Mouse (Mus musculus) ZHBTc4 (cell line): ENCODE data around the gene Hpgds.

Source experiments
- DNase-seq: peaks from one replicate; pipeline ENCODE4 v3.0.0-alpha.2; 2011; ENCODE audit warnings: low read depth, low spot score

Hpgds gene

DNA sequence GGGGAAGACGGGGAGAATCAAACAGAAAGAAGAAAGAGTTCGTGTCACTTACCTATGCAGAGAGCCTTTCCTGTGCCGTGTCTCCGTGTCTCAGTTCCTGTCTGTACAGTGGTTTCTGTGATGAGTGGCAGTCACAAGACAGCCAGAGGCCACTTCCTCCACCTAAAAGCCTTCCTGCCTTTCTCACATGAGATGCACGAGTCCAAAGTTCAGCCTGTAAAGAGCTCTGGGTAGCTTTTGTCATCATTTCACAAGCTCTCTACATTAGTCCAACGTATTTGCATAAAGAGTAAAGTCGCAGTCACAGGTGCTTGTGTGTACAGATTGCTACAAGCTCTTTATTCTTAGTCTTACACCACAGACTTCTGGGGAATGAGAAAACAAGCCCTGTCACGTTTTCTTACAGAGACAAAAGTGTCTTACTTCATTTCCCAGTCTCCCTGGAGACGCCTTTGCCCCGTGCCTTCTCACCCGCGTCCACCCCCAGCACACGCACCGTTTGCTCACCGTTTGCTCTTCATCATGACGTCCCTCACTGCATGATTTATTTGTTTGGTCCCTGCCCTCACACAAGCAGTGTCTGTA lies at the start of gene Hpgds:
Gene Hpgds, minus strand, starts transcription at position 288 of the 585 bp plus-strand sequence.
- DNase-seq: no peak

DNA sequence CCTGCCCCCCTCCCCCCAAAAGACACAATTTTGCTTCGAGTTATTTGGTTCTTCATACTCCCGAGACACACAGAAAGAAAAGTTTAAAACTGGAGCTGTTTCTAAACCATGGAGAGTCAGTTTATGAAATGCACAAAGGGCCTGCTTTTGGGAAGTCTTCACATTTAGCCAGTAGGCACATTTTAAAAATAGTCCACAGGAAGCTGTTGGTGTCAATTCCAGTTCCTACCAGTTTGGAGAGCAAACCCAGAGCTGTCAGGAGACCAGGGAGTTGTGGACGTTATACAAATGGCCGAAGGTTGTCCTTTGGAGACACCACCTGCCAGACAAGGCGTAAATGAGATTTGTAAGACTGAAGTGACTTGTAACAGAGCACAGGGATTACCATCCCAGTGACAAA lies 20.3 kb upstream of the Hpgds start:
- peak; percentile 16 for DNase-seq

DNA sequence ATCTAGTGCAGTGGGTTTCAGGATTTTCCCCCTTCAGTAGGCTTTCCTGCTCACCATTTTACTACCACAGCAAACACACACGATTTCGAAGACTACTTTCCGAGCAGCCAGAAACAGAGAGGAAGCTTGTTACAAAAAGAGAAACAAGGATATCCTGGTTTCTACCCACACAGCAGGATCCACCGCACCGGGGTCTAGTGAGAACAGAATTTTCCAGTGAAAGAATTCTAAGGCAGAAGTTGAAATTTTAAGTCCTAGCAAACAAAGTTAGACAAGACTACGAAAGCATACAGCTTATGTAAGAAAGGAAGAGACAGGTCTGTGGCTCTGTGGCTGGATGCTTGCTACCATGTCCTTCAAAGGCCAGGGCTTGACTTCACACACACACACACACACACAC lies 19.4 kb upstream of the Hpgds start:
- DNase-seq: no peak

DNA sequence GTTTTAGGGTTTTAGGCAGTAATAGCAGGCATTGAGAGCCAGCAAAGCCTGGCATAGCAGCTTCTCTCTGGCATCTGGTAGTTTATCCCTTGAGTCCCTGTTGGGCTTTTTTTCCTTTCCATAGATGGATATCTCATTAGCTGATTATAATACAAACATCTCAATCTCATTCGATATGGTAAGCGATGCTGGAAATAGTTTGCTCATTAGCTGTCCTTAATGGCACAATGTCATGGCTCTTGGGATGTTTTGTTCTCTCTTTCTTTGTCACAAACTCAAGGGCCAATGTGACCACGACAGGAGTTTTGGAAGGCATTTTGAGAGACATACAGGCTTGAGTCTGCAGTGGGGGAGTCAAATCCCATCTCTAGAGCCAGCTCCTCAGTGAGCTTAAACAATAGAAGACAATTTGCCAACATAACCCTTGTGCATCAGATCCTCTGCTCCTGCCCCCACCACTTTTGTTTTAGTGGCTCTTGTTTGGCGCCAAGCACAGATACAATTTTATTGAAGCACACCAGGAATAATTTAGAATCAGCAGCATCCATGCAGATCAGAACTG lies 14.8 kb upstream of the Hpgds start:
- no peak for DNase-seq

DNA sequence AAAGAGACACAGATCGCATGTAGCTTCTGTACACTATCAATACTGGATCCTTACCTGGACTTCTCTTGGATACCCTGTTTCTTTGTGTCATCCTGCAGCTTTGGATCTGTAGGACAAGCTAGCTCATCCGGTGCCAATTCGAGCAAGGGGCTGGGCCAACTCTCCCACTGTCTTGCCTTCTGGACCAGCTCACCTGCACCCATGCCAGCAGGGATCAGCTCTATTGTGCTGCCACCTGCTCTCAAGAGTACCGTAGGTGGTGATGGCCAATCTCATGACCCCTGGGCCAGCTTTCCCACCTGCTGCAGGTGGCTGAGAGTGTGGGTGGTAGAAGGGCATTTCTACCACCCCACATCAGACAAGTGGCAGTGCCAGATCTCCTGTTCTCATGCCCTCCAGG lies 12.3 kb upstream of the Hpgds start:
- no peak for DNase-seq

DNA sequence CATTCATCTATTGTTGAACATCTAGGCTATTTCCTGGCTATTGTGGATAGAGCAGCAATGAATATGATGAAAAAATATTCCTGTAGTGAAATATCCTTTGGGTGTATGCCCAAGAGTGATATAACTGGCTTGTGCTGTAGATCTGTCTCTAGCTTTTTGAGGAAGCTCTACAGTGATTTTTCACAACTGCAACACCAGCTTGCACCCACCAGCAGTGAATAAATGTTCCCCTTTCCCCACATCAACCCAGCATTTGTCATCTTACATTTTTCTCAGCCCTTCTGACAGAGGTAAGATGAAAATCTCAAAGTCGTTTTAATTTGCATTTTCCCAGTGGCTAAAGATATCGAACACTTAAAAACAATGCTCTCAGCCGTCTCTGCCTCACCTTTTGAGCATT lies 8.9 kb upstream of the Hpgds start:
- DNase-seq: no peak

DNA sequence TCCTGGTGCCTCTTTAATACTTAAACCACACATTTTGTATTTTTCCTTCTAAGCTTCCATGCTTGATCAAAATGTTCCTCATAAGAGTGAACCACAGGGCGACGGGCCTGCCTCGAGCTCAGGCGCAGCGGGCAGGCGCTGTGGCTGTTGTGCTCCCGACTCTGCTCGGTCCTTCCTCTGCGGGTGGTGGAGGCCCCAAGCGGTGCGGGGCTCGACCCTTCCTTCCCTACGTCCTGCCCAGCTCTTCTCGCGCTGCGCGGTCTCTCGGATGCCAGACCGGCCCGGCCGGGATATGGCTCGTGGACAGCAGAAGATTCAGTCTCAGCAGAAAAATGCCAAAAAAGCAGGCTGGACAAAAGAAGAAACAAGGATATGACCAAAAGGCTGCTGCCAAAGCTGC lies 6.0 kb upstream of the Hpgds start:
- peak; percentile 55 for DNase-seq

DNA sequence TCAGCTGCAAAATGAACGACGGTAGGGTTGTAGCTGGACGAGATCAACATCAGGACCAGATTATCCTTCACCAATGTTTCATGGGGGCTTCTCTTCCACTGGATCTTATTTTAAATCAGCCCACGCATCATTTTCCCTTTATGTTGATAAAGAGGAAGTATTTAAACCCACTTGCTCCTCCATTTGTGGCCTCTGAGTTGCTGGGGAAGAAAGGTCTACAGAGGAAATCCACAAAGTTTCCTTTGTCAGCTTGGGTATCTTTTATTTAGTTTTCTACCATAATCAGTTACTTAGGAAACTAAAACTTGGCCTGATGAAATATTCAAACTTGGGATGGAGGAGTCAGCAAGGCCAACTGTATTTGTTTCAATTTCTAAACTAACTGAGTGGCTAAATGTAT lies 1.7 kb upstream of the Hpgds start:
- no peak for DNase-seq

DNA sequence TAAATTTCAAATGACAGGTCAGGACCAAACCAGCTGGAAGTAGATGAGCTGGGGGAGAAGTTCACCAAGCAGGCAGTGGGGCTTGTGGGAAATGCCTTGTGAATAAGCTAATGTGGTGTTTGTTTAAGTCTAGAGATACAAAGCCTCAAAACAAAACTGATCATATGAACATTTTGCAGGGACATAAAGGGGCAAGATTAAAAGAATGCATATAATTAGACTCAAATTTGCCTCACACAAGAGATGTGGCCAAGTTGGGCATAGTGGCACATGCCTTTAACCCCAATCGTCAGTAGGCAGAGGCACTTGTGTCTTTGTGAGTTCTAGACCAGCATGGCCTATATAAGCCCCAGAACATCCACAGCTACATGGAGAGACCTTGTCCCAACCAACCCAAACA lies 2.4 kb downstream of the Hpgds start:
- no peak for DNase-seq

DNA sequence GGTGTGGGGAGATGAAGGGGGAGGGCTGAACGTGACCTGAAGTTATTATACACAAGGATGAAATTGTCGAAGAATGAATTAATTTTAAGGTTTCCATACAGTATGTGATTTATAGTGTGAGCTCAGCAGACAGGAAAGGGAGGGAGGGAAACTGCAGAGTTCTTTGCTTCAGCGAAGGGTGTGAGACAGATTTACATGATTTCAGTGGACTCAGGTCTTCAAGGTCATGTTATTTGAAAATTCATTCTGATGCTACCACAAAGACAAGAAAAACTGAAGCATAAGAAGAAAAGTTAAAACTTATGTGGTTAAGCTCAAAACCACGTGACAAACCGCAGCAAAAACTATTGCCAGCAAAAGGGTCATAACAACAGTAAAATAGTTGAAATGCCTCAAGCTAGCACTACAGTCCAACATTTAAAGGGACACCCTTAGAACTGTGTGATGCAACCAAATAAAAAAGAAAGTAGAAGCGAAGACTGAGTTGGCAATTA lies 3.9 kb downstream of the Hpgds start:
- no peak for DNase-seq

DNA sequence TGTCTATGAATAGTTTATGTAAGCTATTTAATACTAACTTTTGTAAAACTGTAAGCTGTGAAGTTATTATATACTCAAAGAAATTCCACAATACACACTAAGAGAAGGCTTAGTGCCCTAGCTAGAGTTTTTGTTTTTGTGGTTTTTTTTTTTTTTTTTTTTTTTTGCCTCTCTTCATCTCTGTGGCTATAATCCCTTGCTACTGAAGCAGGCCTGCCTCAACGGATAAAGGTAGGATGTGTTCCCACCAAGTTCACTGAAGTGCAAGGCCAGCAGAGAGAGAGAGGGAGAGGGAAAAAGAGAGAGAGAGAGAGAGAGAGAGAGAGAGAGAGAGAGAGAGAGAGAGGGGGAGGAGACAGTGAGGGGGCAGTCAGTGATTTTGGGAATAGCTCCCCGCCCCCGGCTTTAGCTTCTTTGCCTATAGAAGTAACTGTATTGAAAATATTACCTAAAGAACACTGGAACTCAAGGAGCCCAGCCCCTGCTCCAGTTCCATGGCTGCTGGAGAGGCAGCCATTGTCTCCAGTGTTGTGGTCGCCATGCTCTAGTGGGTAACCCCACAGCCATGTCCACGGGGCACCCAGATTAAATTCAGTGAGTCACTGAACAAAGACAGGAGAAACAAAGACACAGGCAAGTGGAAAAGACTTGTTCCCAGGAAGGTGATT lies 4.5 kb downstream of the Hpgds start:
- DNase-seq: no peak

DNA sequence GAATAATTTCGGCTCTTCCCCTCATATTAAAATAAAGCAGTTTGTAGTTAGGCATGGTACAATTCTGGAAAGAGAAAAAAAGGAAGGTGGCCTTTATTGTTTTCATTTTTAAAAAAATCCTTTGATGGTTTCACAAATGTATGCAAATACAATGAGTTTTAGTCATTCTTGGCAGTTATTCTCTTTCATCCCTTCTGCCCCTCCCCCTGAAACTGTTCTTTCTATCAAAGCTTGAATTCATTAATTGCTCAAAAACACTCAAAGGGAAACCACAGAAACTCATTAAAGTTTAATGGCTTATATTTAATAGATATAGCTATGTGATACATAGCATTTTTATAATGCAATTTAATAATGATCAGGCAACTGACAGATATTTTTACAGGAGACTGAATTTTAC lies 6.5 kb downstream of the Hpgds start:
- DNase-seq: no peak

DNA sequence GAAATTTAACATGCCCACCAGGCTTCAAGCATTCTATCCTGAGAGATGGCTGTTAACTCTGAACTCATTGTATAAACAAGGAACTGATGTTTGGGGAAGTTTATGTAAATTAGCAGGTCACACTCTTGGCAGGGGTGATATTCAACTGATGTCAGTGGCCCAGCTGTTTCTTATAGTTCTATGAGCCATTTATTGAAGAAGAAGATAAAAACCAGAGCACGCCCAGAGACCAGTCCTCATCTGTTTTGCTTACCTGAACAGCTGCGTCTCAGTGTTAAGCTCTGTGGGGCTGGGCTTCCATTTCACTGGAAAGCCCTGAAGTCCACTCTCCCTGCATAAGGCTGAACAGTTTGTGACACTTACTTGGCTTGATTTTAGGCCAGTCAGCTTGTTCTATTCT lies 6.9 kb downstream of the Hpgds start:
- DNase-seq: no peak

DNA sequence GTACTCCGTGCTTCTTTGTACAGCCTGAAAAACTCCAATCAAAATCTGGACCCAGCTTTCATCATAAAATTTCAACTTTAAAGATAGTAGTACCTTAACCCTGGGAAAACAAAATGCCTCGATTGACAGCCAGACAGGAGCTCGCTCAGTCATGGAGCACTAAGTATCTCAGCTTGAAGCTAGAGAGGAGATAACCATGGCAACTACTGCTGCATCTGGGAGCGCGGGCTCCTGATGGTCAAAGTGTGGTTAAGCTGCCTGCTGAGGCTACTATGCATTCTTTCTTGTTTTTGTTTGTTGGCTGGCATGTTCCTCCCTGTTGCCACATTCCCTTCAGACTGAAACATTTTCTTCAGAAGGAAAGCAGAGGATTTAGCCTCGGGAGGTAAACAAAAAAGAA lies 12.3 kb downstream of the Hpgds start:
- no peak for DNase-seq

DNA sequence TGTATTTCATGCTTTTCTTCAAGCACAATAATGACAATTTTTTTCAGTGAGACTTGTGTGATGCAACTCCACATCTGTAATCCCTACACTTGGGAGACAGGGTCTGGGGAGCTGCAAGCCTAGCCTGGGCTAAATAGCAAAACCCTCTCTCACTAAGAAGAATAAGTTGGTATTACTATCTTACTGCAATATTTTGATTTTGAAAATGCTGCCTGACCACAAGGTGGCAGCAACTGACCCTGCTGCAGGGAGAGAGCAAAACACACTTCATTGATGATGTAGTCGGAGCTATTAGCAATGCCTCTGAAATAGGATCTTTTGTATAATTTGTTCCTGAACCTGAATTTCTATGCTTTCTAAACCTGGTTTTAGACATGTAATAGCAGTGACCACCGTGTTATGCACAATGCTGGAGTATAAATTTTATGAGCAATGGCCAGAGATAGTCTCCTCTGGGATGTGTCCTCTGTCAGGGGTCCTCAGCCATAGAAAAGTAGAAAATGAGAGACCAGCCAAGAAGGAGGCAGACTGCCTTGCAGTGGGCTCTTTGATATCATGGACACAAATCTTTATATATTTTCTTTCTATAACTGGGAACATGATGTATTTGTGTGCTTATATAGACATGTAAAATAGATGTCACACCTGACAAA lies 18.5 kb downstream of the Hpgds start:
- peak; percentile 67 for DNase-seq

DNA sequence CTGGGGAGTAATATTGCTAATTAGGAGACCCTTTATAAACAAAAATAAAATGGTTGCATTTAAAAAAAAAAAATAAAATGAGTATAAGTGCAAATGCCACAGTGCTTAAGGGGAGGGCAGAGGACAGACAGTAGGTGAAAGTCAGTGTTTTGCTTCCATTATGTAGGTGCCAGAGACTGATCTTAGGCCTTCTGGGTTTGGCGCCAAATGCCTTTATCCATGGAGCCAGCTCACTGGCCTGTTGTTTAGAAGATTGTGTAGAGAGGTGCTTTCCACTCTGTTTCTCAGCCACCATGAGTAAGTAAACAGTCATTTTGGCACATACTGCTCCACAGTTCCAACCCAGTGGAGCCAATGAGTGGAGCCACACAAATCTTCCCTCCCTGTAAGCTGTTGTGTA lies 27.2 kb downstream of the Hpgds start:
- DNase-seq: no peak

DNA sequence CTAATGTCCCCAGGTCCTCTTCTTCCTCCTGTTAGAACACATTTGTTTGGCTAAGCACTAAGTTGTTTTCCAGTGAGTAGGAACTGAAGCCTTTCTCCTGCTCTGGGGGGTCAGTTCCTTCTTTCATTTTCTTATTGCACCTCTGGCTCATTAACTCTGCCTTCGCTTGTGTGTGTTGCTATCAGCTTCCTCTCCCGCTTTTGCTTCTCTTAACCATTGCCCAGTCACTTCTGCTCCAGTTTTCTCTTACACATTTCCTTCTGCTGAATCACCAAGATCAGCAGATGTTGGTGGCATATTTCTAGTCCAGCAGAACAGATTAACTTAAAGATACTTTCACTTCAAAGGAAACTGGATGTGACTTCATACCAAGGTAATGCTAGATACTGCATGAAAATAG lies 29.8 kb downstream of the Hpgds start:
- DNase-seq: no peak

DNA sequence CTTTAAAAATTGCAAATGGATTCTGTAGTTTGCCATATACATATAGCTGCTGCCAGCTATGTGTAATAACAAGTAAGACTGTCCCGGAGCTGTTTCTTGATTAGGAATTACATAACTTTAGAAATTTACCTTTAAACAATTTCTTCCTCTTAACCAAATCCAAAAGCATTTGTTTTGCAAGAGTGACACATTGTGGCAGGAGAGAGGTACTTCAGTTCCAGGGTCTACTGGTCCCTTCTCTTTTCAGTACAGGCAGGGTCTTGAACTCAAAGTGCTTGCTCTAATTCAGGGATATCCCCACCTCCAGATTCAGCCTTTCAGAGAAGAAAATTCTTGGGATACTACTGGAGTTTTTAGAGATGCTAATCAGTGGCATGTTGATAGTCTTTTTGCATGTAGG lies 65.6 kb downstream of the Hpgds start:
- peak; percentile 73 for DNase-seq

DNA sequence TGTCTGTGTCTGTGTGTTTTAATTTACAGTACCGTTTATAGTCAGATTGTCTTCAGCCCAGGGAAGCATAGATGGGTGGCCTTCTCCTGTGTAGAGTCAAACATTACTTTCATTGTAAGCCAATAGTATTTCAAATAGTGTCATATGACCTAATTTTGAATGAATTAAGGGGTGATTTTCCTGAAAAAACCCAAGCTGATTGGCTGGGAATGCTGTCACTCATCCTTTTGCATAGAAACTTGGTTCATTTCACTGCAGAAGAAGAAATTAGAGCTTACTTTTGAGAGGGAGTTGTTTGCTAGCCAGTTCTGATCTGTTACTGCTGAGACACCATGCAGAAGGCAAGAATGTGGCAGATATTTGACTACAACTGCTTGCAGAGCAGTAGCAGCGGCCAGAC lies 69.5 kb downstream of the Hpgds start:
- peak; percentile 39 for DNase-seq
